Mouse (Mus musculus) liver, adult 2 months (tissue): Measurements from ENCODE around the gene Esf1. TPM values are rescaled to one million over a fixed set of nuclear protein-coding genes. Genes with fewer than 3 reads are reported as not detected.

ENCODE experiments used
- DNase-seq: peaks from one replicate; pipeline ENCODE4 v3.0.0-alpha.2; 2011; ENCODE audit warnings: low read depth, low spot score; ENCODE audit errors: extremely low read depth
- H3K27ac ChIP-seq: fragments of 200-500 bp; replicated peaks from 2 replicates; pipeline ENCODE4 v1.5.1; 2012; ENCODE audit warnings: low read depth, mild to moderate bottlenecking, control low read depth, inconsistent platforms, low read length; ENCODE audit not compliant: insufficient read depth
- H3K27me3 ChIP-seq: fragments of 200-500 bp; 2 replicates; pipeline ENCODE4 v1.6.1; 2012; ENCODE audit warnings: mild to moderate bottlenecking, moderate library complexity, low read length, inconsistent platforms; ENCODE audit not compliant: control insufficient read depth, insufficient read depth
- H3K36me3 ChIP-seq: fragments of 200-500 bp; 2 replicates; pipeline ENCODE4 v1.6.1; 2012; ENCODE audit warnings: low read length, inconsistent platforms; ENCODE audit not compliant: control insufficient read depth, insufficient read depth
- H3K4me1 ChIP-seq: fragments of 200-500 bp; 2 replicates; pipeline ENCODE4 v1.6.1; 2011; ENCODE audit warnings: low read length; ENCODE audit not compliant: control insufficient read depth, insufficient read depth
- H3K4me3 ChIP-seq: fragments of 200-500 bp; 2 replicates; pipeline ENCODE4 v1.5.1; 2011; ENCODE audit warnings: low read depth, mild to moderate bottlenecking, control low read depth, low read length, moderate library complexity; ENCODE audit not compliant: insufficient read depth
- H3K79me2 ChIP-seq: fragments of 200-500 bp; 2 replicates; pipeline ENCODE4 v1.6.1; 2012; ENCODE audit warnings: inconsistent platforms, mild to moderate bottlenecking, low read length, moderate library complexity; ENCODE audit not compliant: control insufficient read depth, insufficient read depth
- H3K9ac ChIP-seq: fragments of 200-500 bp; 2 replicates; pipeline ENCODE4 v1.6.1; 2012; ENCODE audit warnings: low read depth, mild to moderate bottlenecking, control low read depth, inconsistent platforms, low read length
- CTCF ChIP-seq: fragments of 200-500 bp; IDR thresholded peaks from 2 replicates; pipeline ENCODE4 v1.5.1; 2011; ENCODE audit warnings: low read depth, low read length, control low read depth
- POLR2A ChIP-seq: fragments of 200-500 bp; IDR thresholded peaks from 2 replicates; pipeline ENCODE4 v1.6.1; 2011; ENCODE audit warnings: low read length, control low read depth; ENCODE audit not compliant: insufficient read depth; ENCODE audit errors: extremely low read depth
- WGBS: fragments of 180-500 bp; shearing (Covaris S2); methylation state at CpG from one replicate; pipeline ENCODE4 v1.1.7; 2018; 5-methylcytosine and 5-hydroxymethylcytosine counted together
- polyA plus RNA-seq: library from polyadenylated mRNA; depleted of rRNA; stranded (reverse); fragments of >200 nt; gene quantifications from 2 replicates; pipeline ENCODE4 v1.2.3, GENCODE M21; 2012
- total RNA-seq: library from RNA; depleted of rRNA; stranded (reverse); fragments of >200 nt; gene quantifications from 2 replicates; pipeline ENCODE4 v1.2.3, GENCODE M21; 2014

Esf1 gene
- total and polyA plus RNA-seq, 2 experiments: 0.71 to 10.6 TPM

- Histone ChIP-seq H3K4me3 (no peak overlapping the region), H3K36me3 (peaks cover 55% of the 10 kb centered on the region), H3K27ac (no peak overlapping the region), H3K4me1 (no peaks in the 10 kb centered on the region), H3K9ac (no peak overlapping the region), H3K79me2 (no peaks in the 10 kb centered on the region), H3K27me3 (no peaks in the 10 kb centered on the region)
- no peak for DNase-seq
- TF ChIP-seq POLR2A (no peak), CTCF (no peak)
- WGBS: 92% methylated on average over 2 of the region's 2 CpGs
Observed at GRCm38 (mm10) chr2:140125516-140125915, 44.8 kb downstream of the Esf1 start.

- no peak for DNase-seq
- Histone ChIP-seq H3K4me1 (no peaks in the 10 kb centered on the region), H3K27me3 (no peaks in the 10 kb centered on the region), H3K4me3 (no peak overlapping the region), H3K9ac (no peak overlapping the region), H3K27ac (no peak overlapping the region), H3K79me2 (no peaks in the 10 kb centered on the region), H3K36me3 (no peaks in the 10 kb centered on the region)
- TF ChIP-seq CTCF (no peak), POLR2A (no peak)
- 86% methylated on average over 8 of the region's 8 CpGs for WGBS
Observed at GRCm38 (mm10) chr2:140113851-140114250, 56.5 kb downstream of the Esf1 start.

- 42% methylated on average over 1 of the region's 1 CpGs for WGBS
- no peak overlapping the region for H3K4me3 ChIP-seq
- H3K79me2 ChIP-seq: no peaks in the 10 kb centered on the region
- H3K9ac ChIP-seq: no peak overlapping the region
- no peak for DNase-seq
- H3K27ac ChIP-seq: no peak overlapping the region
- no peaks in the 10 kb centered on the region for H3K4me1 ChIP-seq
- TF ChIP-seq CTCF: no peak
- TF ChIP-seq POLR2A: no peak
- H3K36me3 ChIP-seq: no peaks in the 10 kb centered on the region
- no peaks in the 10 kb centered on the region for H3K27me3 ChIP-seq
Observed at GRCm38 (mm10) chr2:140108945-140109344, 61.4 kb downstream of the Esf1 start.

DNA sequence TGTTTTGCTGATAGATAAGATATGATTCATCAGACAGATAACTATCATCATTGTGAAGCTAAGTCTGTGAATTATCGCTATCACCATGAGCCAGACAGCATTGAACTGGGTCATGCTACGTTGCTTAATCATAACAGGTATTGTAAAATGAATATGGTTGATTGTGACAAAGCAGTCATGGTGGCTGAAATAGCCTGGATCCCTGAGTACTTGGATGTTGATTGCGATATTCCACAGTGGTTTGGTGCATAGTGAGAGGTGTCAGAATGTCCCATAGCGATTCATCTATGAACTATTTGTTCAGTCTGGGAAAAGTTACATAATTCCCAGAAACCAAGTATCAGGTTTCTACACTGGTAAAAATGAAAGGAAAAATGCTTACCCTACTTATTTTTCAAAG is 62.7 kb downstream of the Esf1 start:
- 85% methylated on average over 4 of the region's 4 CpGs for WGBS
- H3K4me1 ChIP-seq: no peaks in the 10 kb centered on the region

DNA sequence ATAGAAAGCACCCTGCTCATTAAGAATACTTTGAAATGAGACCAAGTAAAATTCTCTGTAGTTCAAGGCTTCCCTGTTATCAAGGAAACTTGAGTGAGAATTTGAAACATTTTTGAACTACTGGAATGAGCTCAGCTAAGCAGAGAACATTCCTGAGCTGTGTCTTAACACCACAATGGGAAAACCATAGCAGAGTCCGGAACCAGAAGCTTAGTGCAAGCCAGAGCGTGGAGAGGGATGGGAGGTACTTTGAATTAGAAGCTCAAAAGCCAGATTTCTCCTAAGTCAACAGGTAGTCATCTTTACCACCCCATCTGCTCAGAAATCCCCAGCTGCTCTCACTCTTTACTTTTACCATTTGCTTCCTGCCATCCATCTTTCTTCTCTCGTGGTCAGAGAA is 65.4 kb downstream of the Esf1 start:
- DNase-seq: no peak
- no peak overlapping the region for H3K27ac ChIP-seq
- WGBS: 63% methylated on average over 3 of the region's 3 CpGs

More for the DNA sequence above, 62.7 kb downstream of the Esf1 start:
- no peak for TF ChIP-seq CTCF
- TF ChIP-seq POLR2A: no peak
- Histone ChIP-seq H3K27ac (no peak overlapping the region), H3K4me3 (no peak overlapping the region), H3K9ac (no peak overlapping the region), H3K27me3 (no peaks in the 10 kb centered on the region), H3K79me2 (no peaks in the 10 kb centered on the region), H3K36me3 (no peaks in the 10 kb centered on the region)
- no peak for DNase-seq

GRCm38 (mm10) chr2:140100551-140101474 is 69.6 kb downstream of the Esf1 start:
- no peaks in the 10 kb centered on the region for H3K36me3 ChIP-seq
- H3K9ac ChIP-seq: no peak overlapping the region
- no peaks in the 10 kb centered on the region for H3K27me3 ChIP-seq
- DNase-seq: no peak
- WGBS: 85% methylated on average over 3 of the region's 3 CpGs
- H3K79me2 ChIP-seq: no peaks in the 10 kb centered on the region
- H3K27ac ChIP-seq: no peak overlapping the region
- no peaks in the 10 kb centered on the region for H3K4me1 ChIP-seq
- H3K4me3 ChIP-seq: no peak overlapping the region
- no peak for TF ChIP-seq CTCF
- TF ChIP-seq POLR2A: no peak

More for the DNA sequence above, 65.4 kb downstream of the Esf1 start:
- Histone ChIP-seq H3K79me2 (no peaks in the 10 kb centered on the region), H3K36me3 (no peaks in the 10 kb centered on the region), H3K4me3 (no peak overlapping the region), H3K9ac (no peak overlapping the region), H3K4me1 (no peaks in the 10 kb centered on the region), H3K27me3 (no peaks in the 10 kb centered on the region)
- no peak for TF ChIP-seq POLR2A
